Mouse (Mus musculus) neural tube, embryonic 11.5 days (tissue): ENCODE data around the gene Hormad2. TPM values are rescaled to one million over a fixed set of nuclear protein-coding genes. Genes with fewer than 3 reads are reported as not detected.

Source experiments
- ATAC-seq: fragments of 200-750 bp; cut with Nextera tagmentation; 2 replicates; pipeline ENCODE4 v1.8.0; 2017; ENCODE audit warnings: moderate number of reproducible peaks, mild to moderate bottlenecking, moderate TSS enrichment, moderate library complexity; ENCODE audit not compliant: insufficient read depth, low FRiP score, low TSS enrichment
- DNase-seq: peaks from one replicate; pipeline ENCODE4 v3.0.0-alpha.2; 2015; ENCODE audit warnings: low spot score
- H3K27ac ChIP-seq: fragments of 300-500 bp; sonication (generic); 2 replicates; pipeline ENCODE4 v1.5.1; 2014; ENCODE audit warnings: low read depth, mild to moderate bottlenecking, low read length
- H3K27me3 ChIP-seq: fragments of 300-500 bp; sonication (generic); 2 replicates; pipeline ENCODE4 v1.6.1; 2014; ENCODE audit warnings: mild to moderate bottlenecking, low read length, mixed read lengths; ENCODE audit not compliant: control insufficient read depth, insufficient read depth
- H3K36me3 ChIP-seq: fragments of 300-500 bp; sonication (generic); 2 replicates; pipeline ENCODE4 v1.6.1; 2014; ENCODE audit warnings: mild to moderate bottlenecking, low read length, moderate library complexity, mixed read lengths; ENCODE audit not compliant: control insufficient read depth, insufficient read depth
- H3K4me1 ChIP-seq: fragments of 300-500 bp; sonication (generic); 2 replicates; pipeline ENCODE4 v1.6.1; 2014; ENCODE audit warnings: low read length, mixed read lengths; ENCODE audit not compliant: control insufficient read depth, insufficient read depth
- H3K4me2 ChIP-seq: fragments of 300-500 bp; sonication (generic); 2 replicates; pipeline ENCODE4 v1.6.1; 2014; ENCODE audit warnings: low read depth, mild to moderate bottlenecking, moderate library complexity
- H3K4me3 ChIP-seq: fragments of 300-500 bp; sonication (generic); 2 replicates; pipeline ENCODE4 v1.5.1; 2014; ENCODE audit warnings: low read depth, low read length
- H3K9ac ChIP-seq: fragments of 300-500 bp; sonication (generic); 2 replicates; pipeline ENCODE4 v1.6.1; 2014; ENCODE audit warnings: mild to moderate bottlenecking, low read length
- H3K9me3 ChIP-seq: fragments of 300-500 bp; sonication (generic); 2 replicates; pipeline ENCODE4 v1.6.1; 2016; ENCODE audit warnings: low read length; ENCODE audit not compliant: control insufficient read depth
- WGBS: fragments of 180-500 bp; shearing (Covaris S2); extraction: QIAGEN DNeasy Blood & Tissue Kit; methylation state at CpG from one replicate; pipeline ENCODE4 v1.1.7; 2014; 5-methylcytosine and 5-hydroxymethylcytosine counted together
- polyA plus RNA-seq: library from polyadenylated mRNA; unstranded; fragments of >200 nt; fragmentation: Nextera tagmentation; extraction: Ambion mirVana; gene quantifications from 2 replicates; pipeline ENCODE4 v1.2.1, GENCODE M21; 2014

Hormad2 gene
- polyA plus RNA-seq, 1 experiment from 2014 or later = 0.12 TPM

- WGBS = 64% methylated on average over 7 of the region's 7 CpGs
- Histone ChIP-seq H3K4me1 (no peaks in the 10 kb centered on the region), H3K4me2 (no peak overlapping the region), H3K27me3 (no peaks in the 10 kb centered on the region), H3K9me3 (no peaks in the 10 kb centered on the region), H3K36me3 (no peaks in the 10 kb centered on the region), H3K4me3 (no peak overlapping the region), H3K27ac (no peak overlapping the region), H3K9ac (no peak overlapping the region)
- DNase-seq (no peak), ATAC-seq (no peak)
These were observed 98.9 kb downstream of the Hormad2 start for GRCm38 (mm10) chr11:4342027-4342426.

GRCm38 (mm10) chr11:4340109-4340779 lies 100.7 kb downstream of the Hormad2 start:
- Histone ChIP-seq H3K36me3 (no peaks in the 10 kb centered on the region), H3K9ac (no peak overlapping the region), H3K4me2 (no peak overlapping the region), H3K4me1 (no peaks in the 10 kb centered on the region), H3K27ac (no peak overlapping the region), H3K4me3 (no peak overlapping the region), H3K9me3 (no peaks in the 10 kb centered on the region), H3K27me3 (no peaks in the 10 kb centered on the region)
- ATAC-seq (no peak), DNase-seq (no peak)
- WGBS = 92% methylated on average over 9 of the region's 9 CpGs

- DNase-seq (no peak), ATAC-seq (no peak)
- H3K27me3 ChIP-seq = no peaks in the 10 kb centered on the region
- H3K4me1 ChIP-seq = no peaks in the 10 kb centered on the region
- no peak overlapping the region for H3K4me3 ChIP-seq
- no peak overlapping the region for H3K9ac ChIP-seq
- H3K36me3 ChIP-seq = no peaks in the 10 kb centered on the region
- no peak overlapping the region for H3K4me2 ChIP-seq
- H3K27ac ChIP-seq = no peak overlapping the region
- WGBS = 94% methylated on average over 1 of the region's 1 CpGs
- no peaks in the 10 kb centered on the region for H3K9me3 ChIP-seq
These were observed 101.6 kb downstream of the Hormad2 start for GRCm38 (mm10) chr11:4339275-4339674.

GRCm38 (mm10) chr11:4336693-4337283 lies 104.1 kb downstream of the Hormad2 start:
- no peak overlapping the region for H3K4me2 ChIP-seq
- no peak overlapping the region for H3K4me3 ChIP-seq
- no peak overlapping the region for H3K9ac ChIP-seq
- no peaks in the 10 kb centered on the region for H3K9me3 ChIP-seq
- no peaks in the 10 kb centered on the region for H3K36me3 ChIP-seq
- ATAC-seq (no peak), DNase-seq (no peak)
- H3K27ac ChIP-seq = no peak overlapping the region
- no peaks in the 10 kb centered on the region for H3K27me3 ChIP-seq
- H3K4me1 ChIP-seq = no peaks in the 10 kb centered on the region
- 91% methylated on average over 8 of the region's 8 CpGs for WGBS

GRCm38 (mm10) chr11:4335810-4336692 lies 104.9 kb downstream of the Hormad2 start:
- DNase-seq (no peak), ATAC-seq (no peak)
- Histone ChIP-seq H3K9me3 (no peaks in the 10 kb centered on the region), H3K27ac (no peak overlapping the region), H3K9ac (no peak overlapping the region), H3K27me3 (no peaks in the 10 kb centered on the region), H3K36me3 (no peaks in the 10 kb centered on the region), H3K4me1 (no peaks in the 10 kb centered on the region), H3K4me2 (no peak overlapping the region), H3K4me3 (no peak overlapping the region)
- WGBS = 75% methylated on average over 10 of the region's 10 CpGs

GRCm38 (mm10) chr11:4332961-4333360 lies 107.9 kb downstream of the Hormad2 start:
- no peaks in the 10 kb centered on the region for H3K4me1 ChIP-seq
- no peak overlapping the region for H3K4me2 ChIP-seq
- no peak overlapping the region for H3K4me3 ChIP-seq
- no peaks in the 10 kb centered on the region for H3K9me3 ChIP-seq
- no peak overlapping the region for H3K27ac ChIP-seq
- H3K36me3 ChIP-seq = no peaks in the 10 kb centered on the region
- ATAC-seq (no peak), DNase-seq (no peak)
- no peak overlapping the region for H3K9ac ChIP-seq
- H3K27me3 ChIP-seq = no peaks in the 10 kb centered on the region
- WGBS = 90% methylated on average over 2 of the region's 2 CpGs

GRCm38 (mm10) chr11:4328188-4328587 lies 112.7 kb downstream of the Hormad2 start:
- no peaks in the 10 kb centered on the region for H3K27me3 ChIP-seq
- no peak for ATAC-seq
- WGBS = 83% methylated on average over 3 of the region's 3 CpGs
- H3K9ac ChIP-seq = no peak overlapping the region
- H3K27ac ChIP-seq = no peak overlapping the region
- H3K4me2 ChIP-seq = no peak overlapping the region
- H3K4me3 ChIP-seq = no peak overlapping the region
- no peaks in the 10 kb centered on the region for H3K4me1 ChIP-seq
- no peaks in the 10 kb centered on the region for H3K36me3 ChIP-seq
- no peaks in the 10 kb centered on the region for H3K9me3 ChIP-seq
- DNase-seq = no peak

- Histone ChIP-seq H3K27me3 (no peaks in the 10 kb centered on the region), H3K27ac (no peak overlapping the region), H3K4me3 (no peak overlapping the region), H3K4me2 (no peak overlapping the region), H3K9me3 (no peaks in the 10 kb centered on the region), H3K4me1 (no peaks in the 10 kb centered on the region), H3K36me3 (no peaks in the 10 kb centered on the region), H3K9ac (no peak overlapping the region)
- no peak for ATAC-seq
- WGBS = 70% methylated on average over 11 of the region's 11 CpGs
- no peak for DNase-seq
These were observed 117.4 kb downstream of the Hormad2 start for GRCm38 (mm10) chr11:4323481-4323880.
